Mouse (Mus musculus) lung, postnatal 0 days (tissue): ENCODE measurements at regions not wholly inside any gene's neighbourhood (a gene's known extent, or its start where the extent isn't known, plus 50 kb on each side); places are given as distances from the start of the nearest gene placed in this dataset.

Experiments
- ATAC-seq: fragments of 200-750 bp; cut with Nextera tagmentation; 2 replicates; pipeline ENCODE4 v1.8.0; 2017; ENCODE audit warnings: moderate library complexity
- DNase-seq: peaks from one replicate; pipeline ENCODE4 v3.0.0-alpha.2; 2016; ENCODE audit warnings: low spot score
- H3K27ac ChIP-seq: fragments of 300-500 bp; sonication (generic); 2 replicates; pipeline ENCODE4 v1.5.1; 2014; ENCODE audit warnings: antibody characterized with exemption, mild to moderate bottlenecking, low read length, mixed read lengths
- H3K27me3 ChIP-seq: fragments of 300-500 bp; sonication (generic); replicated peaks from 2 replicates; pipeline ENCODE4 v1.6.1; 2014; ENCODE audit warnings: low read length, mixed read lengths; ENCODE audit not compliant: insufficient read depth
- H3K36me3 ChIP-seq: fragments of 300-500 bp; sonication (generic); 2 replicates; pipeline ENCODE4 v1.6.1; 2014; ENCODE audit warnings: low read length, mixed read lengths; ENCODE audit not compliant: insufficient read depth
- H3K4me1 ChIP-seq: fragments of 300-500 bp; sonication (generic); 2 replicates; pipeline ENCODE4 v1.6.1; 2014; ENCODE audit warnings: antibody characterized with exemption, low read depth, low read length, mixed read lengths; ENCODE audit not compliant: insufficient read depth
- H3K4me2 ChIP-seq: fragments of 300-500 bp; sonication (generic); replicated peaks from 2 replicates; pipeline ENCODE4 v1.6.1; 2014; ENCODE audit warnings: low read depth, mild to moderate bottlenecking, low read length, moderate library complexity, mixed read lengths
- H3K4me3 ChIP-seq: fragments of 300-500 bp; sonication (generic); 2 replicates; pipeline ENCODE4 v1.5.1; 2014; ENCODE audit warnings: low read depth, low read length
- H3K9ac ChIP-seq: fragments of 300-500 bp; sonication (generic); replicated peaks from 2 replicates; pipeline ENCODE4 v1.6.1; 2014; ENCODE audit warnings: low read depth, mild to moderate bottlenecking
- H3K9me3 ChIP-seq: fragments of 300-500 bp; sonication (generic); 2 replicates; pipeline ENCODE4 v1.6.1; 2016; ENCODE audit warnings: low read length, mixed read lengths
- CTCF ChIP-seq: IDR thresholded peaks from 2 replicates; pipeline ENCODE4 v1.5.1; 2016; ENCODE audit warnings: antibody characterized with exemption, mild to moderate bottlenecking
- EP300 ChIP-seq: IDR thresholded peaks from 2 replicates; pipeline ENCODE4 v1.6.1; 2016; ENCODE audit warnings: antibody characterized with exemption, mild to moderate bottlenecking, control low read depth
- WGBS: fragments of 180-500 bp; shearing (Covaris S2); extraction: QIAGEN DNeasy Blood & Tissue Kit; methylation state at CpG from one replicate; pipeline ENCODE4 v1.1.7; 2014; 5-methylcytosine and 5-hydroxymethylcytosine counted together

- no peak overlapping the region for H3K9ac ChIP-seq
- no peaks in the 10 kb centered on the region for H3K4me1 ChIP-seq
- no peaks in the 10 kb centered on the region for H3K9me3 ChIP-seq
- no peak overlapping the region for H3K4me2 ChIP-seq
- 100% methylated on average over 2 of the region's 2 CpGs for WGBS
- ATAC-seq (no peak), DNase-seq (no peak)
- H3K27me3 ChIP-seq = no peaks in the 10 kb centered on the region
- no peaks in the 10 kb centered on the region for H3K36me3 ChIP-seq
- no peak for TF ChIP-seq EP300
- TF ChIP-seq CTCF = no peak
- no peak overlapping the region for H3K4me3 ChIP-seq
- H3K27ac ChIP-seq = no peak overlapping the region
Observed at GRCm38 (mm10) chrX:121533360-121533759, 863.8 kb downstream of the Nap1l3 start.

GRCm38 (mm10) chrX:121519830-121520229 is 877.4 kb downstream of the Nap1l3 start:
- H3K9ac ChIP-seq = no peak overlapping the region
- H3K9me3 ChIP-seq = no peaks in the 10 kb centered on the region
- H3K4me1 ChIP-seq = no peaks in the 10 kb centered on the region
- DNase-seq (no peak), ATAC-seq (no peak)
- no peak overlapping the region for H3K27ac ChIP-seq
- H3K4me3 ChIP-seq = no peak overlapping the region
- no peaks in the 10 kb centered on the region for H3K36me3 ChIP-seq
- TF ChIP-seq EP300 (no peak), CTCF (no peak)
- no peaks in the 10 kb centered on the region for H3K27me3 ChIP-seq
- no peak overlapping the region for H3K4me2 ChIP-seq

- DNase-seq = peak; percentile 19
- Histone ChIP-seq H3K4me2 (no peak overlapping the region), H3K36me3 (no peaks in the 10 kb centered on the region), H3K9ac (no peak overlapping the region), H3K4me1 (no peaks in the 10 kb centered on the region), H3K4me3 (no peak overlapping the region), H3K9me3 (no peaks in the 10 kb centered on the region), H3K27me3 (no peaks in the 10 kb centered on the region), H3K27ac (no peak overlapping the region)
- no peak for TF ChIP-seq EP300
- no peak for TF ChIP-seq CTCF
- ATAC-seq = no peak
- 9% methylated on average over 2 of the region's 2 CpGs for WGBS
Observed at GRCm38 (mm10) chrX:121497727-121498126, 899.5 kb downstream of the Nap1l3 start.

- no peaks in the 10 kb centered on the region for H3K36me3 ChIP-seq
- H3K4me2 ChIP-seq = no peak overlapping the region
- H3K27me3 ChIP-seq = no peaks in the 10 kb centered on the region
Observed at GRCm38 (mm10) chrX:121497219-121497618, 900.0 kb downstream of the Nap1l3 start.

GRCm38 (mm10) chrX:121479402-121479989 is 917.7 kb downstream of the Nap1l3 start:
- no peak for TF ChIP-seq CTCF
- TF ChIP-seq EP300 = no peak
- no peaks in the 10 kb centered on the region for H3K9me3 ChIP-seq
- no peaks in the 10 kb centered on the region for H3K36me3 ChIP-seq
- H3K27ac ChIP-seq = no peak overlapping the region
- peak overlapping the region; percentile 27; the same call in 1 of the 2 replicates for H3K4me2 ChIP-seq
- ATAC-seq (peak; percentile 87), DNase-seq (peak; percentile 56)
- no peak overlapping the region for H3K4me3 ChIP-seq
- no peak overlapping the region for H3K9ac ChIP-seq
- WGBS = 9% methylated on average over 4 of the region's 4 CpGs
- no peaks in the 10 kb centered on the region for H3K4me1 ChIP-seq
- H3K27me3 ChIP-seq = no peaks in the 10 kb centered on the region

More at GRCm38 (mm10) chrX:121497219-121497618, 900.0 kb downstream of the Nap1l3 start:
- Histone ChIP-seq H3K9ac (no peak overlapping the region), H3K4me3 (no peak overlapping the region), H3K4me1 (no peaks in the 10 kb centered on the region), H3K9me3 (no peaks in the 10 kb centered on the region), H3K27ac (no peak overlapping the region)
- no peak for TF ChIP-seq CTCF
- no peak for TF ChIP-seq EP300
- ATAC-seq = no peak
- no peak for DNase-seq

- no peak for ATAC-seq
- no peak for DNase-seq
- Histone ChIP-seq H3K4me1 (no peaks in the 10 kb centered on the region), H3K9me3 (no peaks in the 10 kb centered on the region), H3K4me2 (no peak overlapping the region), H3K27ac (no peak overlapping the region), H3K4me3 (no peak overlapping the region), H3K27me3 (no peaks in the 10 kb centered on the region), H3K36me3 (no peaks in the 10 kb centered on the region), H3K9ac (no peak overlapping the region)
- TF ChIP-seq EP300 (no peak), CTCF (no peak)
- 71% methylated on average over 6 of the region's 6 CpGs for WGBS
Observed at GRCm38 (mm10) chrX:121429078-121429477, 968.1 kb downstream of the Nap1l3 start.
